Mouse (Mus musculus) heart, embryonic 16.5 days (tissue): ENCODE results near the gene Acaa1a. TPM values are rescaled to one million over a fixed set of nuclear protein-coding genes. Genes with fewer than 3 reads are reported as not detected.

ENCODE experiments used
- ATAC-seq: fragments of 200-750 bp; cut with Nextera tagmentation; replicated peaks from 2 replicates; pipeline ENCODE4 v1.8.0; 2017; ENCODE audit warnings: moderate number of reproducible peaks; ENCODE audit not compliant: insufficient read depth, low FRiP score; ENCODE audit errors: extremely low read depth
- H3K27ac ChIP-seq: fragments of 300-500 bp; sonication (generic); 2 replicates; pipeline ENCODE4 v1.5.1; 2014; ENCODE audit warnings: mild to moderate bottlenecking, low read length, control low read depth, moderate library complexity
- H3K27me3 ChIP-seq: fragments of 300-500 bp; sonication (generic); 2 replicates; pipeline ENCODE4 v1.6.1; 2014; ENCODE audit warnings: low read length, mixed read lengths; ENCODE audit not compliant: control insufficient read depth, insufficient read depth
- H3K36me3 ChIP-seq: fragments of 300-500 bp; sonication (generic); 2 replicates; pipeline ENCODE4 v1.6.1; 2014; ENCODE audit not compliant: control insufficient read depth, insufficient read depth
- H3K4me1 ChIP-seq: fragments of 300-500 bp; sonication (generic); 2 replicates; pipeline ENCODE4 v1.6.1; 2014; ENCODE audit warnings: low read length, mixed read lengths; ENCODE audit not compliant: control insufficient read depth, insufficient read depth
- H3K4me2 ChIP-seq: fragments of 300-500 bp; sonication (generic); 2 replicates; pipeline ENCODE4 v1.6.1; 2014; ENCODE audit warnings: low read depth, mild to moderate bottlenecking, control low read depth, low read length
- H3K4me3 ChIP-seq: fragments of 300-500 bp; sonication (generic); 2 replicates; pipeline ENCODE4 v1.5.1; 2014; ENCODE audit warnings: mild to moderate bottlenecking, control low read depth, low read length
- H3K9ac ChIP-seq: fragments of 300-500 bp; sonication (generic); 2 replicates; pipeline ENCODE4 v1.6.1; 2014; ENCODE audit warnings: low read length, control low read depth
- H3K9me3 ChIP-seq: fragments of 300-500 bp; sonication (generic); replicated peaks from 2 replicates; pipeline ENCODE4 v1.6.1; 2016; ENCODE audit warnings: low read length; ENCODE audit not compliant: control insufficient read depth
- WGBS: fragments of 180-500 bp; shearing (Covaris S2); extraction: QIAGEN DNeasy Blood & Tissue Kit; methylation state at CpG from one replicate; pipeline ENCODE4 v1.1.7; 2014; 5-methylcytosine and 5-hydroxymethylcytosine counted together
- polyA plus RNA-seq: library from polyadenylated mRNA; unstranded; fragments of >200 nt; fragmentation: Nextera tagmentation; extraction: Ambion mirVana; gene quantifications from 2 replicates; pipeline ENCODE4 v1.2.1, GENCODE M21; 2015

Acaa1a gene
- polyA plus RNA-seq, 1 experiment from 2014 or later = 100 TPM

GRCm38 (mm10) chr9:119320946-119321345 is 18.5 kb upstream of the Acaa1a start:
- no peaks in the 10 kb centered on the region for H3K9me3 ChIP-seq
- ATAC-seq = no peak
- peak overlapping the region; percentile 100 for H3K4me2 ChIP-seq
- no peak overlapping the region for H3K27ac ChIP-seq
- H3K4me1 ChIP-seq = peaks cover 10% of the 10 kb centered on the region
- peak overlapping the region; percentile 96 for H3K4me3 ChIP-seq
- H3K27me3 ChIP-seq = no peaks in the 10 kb centered on the region
- no peaks in the 10 kb centered on the region for H3K36me3 ChIP-seq
- H3K9ac ChIP-seq = peak overlapping the region; percentile 95
- WGBS = 10% methylated on average over 7 of the region's 7 CpGs

- no peaks in the 10 kb centered on the region for H3K36me3 ChIP-seq
- H3K4me3 ChIP-seq = peak overlapping the region; percentile 96
- peak overlapping the region; percentile 100 for H3K4me2 ChIP-seq
- under 1% methylated on average over 58 of the region's 59 CpGs for WGBS
- peak overlapping the region; percentile 96 for H3K27ac ChIP-seq
- H3K9me3 ChIP-seq = no peaks in the 10 kb centered on the region
- H3K4me1 ChIP-seq = peaks cover 10% of the 10 kb centered on the region
- no peaks in the 10 kb centered on the region for H3K27me3 ChIP-seq
- H3K9ac ChIP-seq = peak overlapping the region; percentile 95
- peak; percentile 12; the same call in 1 of the 2 replicates for ATAC-seq
Observed at GRCm38 (mm10) chr9:119321392-119322229, 17.9 kb upstream of the Acaa1a start.

GRCm38 (mm10) chr9:119322289-119323259 is 16.9 kb upstream of the Acaa1a start, which contains the start of gene Oxsr1:
TSS of gene Oxsr1 (minus strand) at chr9:119322427.
- no peaks in the 10 kb centered on the region for H3K9me3 ChIP-seq
- peak within 1 kb of the TSS; percentile 95 for H3K9ac ChIP-seq
- H3K27ac ChIP-seq = peak within 1 kb of the TSS; percentile 96
- no peaks in the 10 kb centered on the region for H3K36me3 ChIP-seq
- peak within 1 kb of the TSS; percentile 96 for H3K4me3 ChIP-seq
- peak; percentile 96 for ATAC-seq
- H3K27me3 ChIP-seq = no peaks in the 10 kb centered on the region
- H3K4me2 ChIP-seq = peak within 1 kb of the TSS; percentile 100
- peaks cover 10% of the 10 kb centered on the region for H3K4me1 ChIP-seq
- under 1% methylated on average over 76 of the region's 76 CpGs for WGBS

GRCm38 (mm10) chr9:119323260-119323645 is 16.2 kb upstream of the Acaa1a start:
- H3K27me3 ChIP-seq = no peaks in the 10 kb centered on the region
- ATAC-seq = no peak
- no peaks in the 10 kb centered on the region for H3K9me3 ChIP-seq
- WGBS = 2% methylated on average over 9 of the region's 9 CpGs
- H3K9ac ChIP-seq = peak overlapping the region; percentile 82
- H3K4me3 ChIP-seq = peak overlapping the region; percentile 96
- peak overlapping the region; percentile 88 for H3K4me2 ChIP-seq
- peak overlapping the region; percentile 96 for H3K27ac ChIP-seq
- H3K4me1 ChIP-seq = peaks cover 10% of the 10 kb centered on the region
- no peaks in the 10 kb centered on the region for H3K36me3 ChIP-seq

GRCm38 (mm10) chr9:119324130-119324529 is 15.3 kb upstream of the Acaa1a start:
- 82% methylated on average over 1 of the region's 1 CpGs for WGBS
- Histone ChIP-seq H3K9me3 (no peaks in the 10 kb centered on the region), H3K27me3 (no peaks in the 10 kb centered on the region), H3K27ac (no peak overlapping the region), H3K4me2 (no peak overlapping the region), H3K9ac (no peak overlapping the region), H3K36me3 (no peaks in the 10 kb centered on the region), H3K4me3 (no peak overlapping the region), H3K4me1 (peaks cover 10% of the 10 kb centered on the region)
- no peak for ATAC-seq

- Histone ChIP-seq H3K4me1 (no peaks in the 10 kb centered on the region), H3K4me3 (no peak overlapping the region), H3K36me3 (no peaks in the 10 kb centered on the region), H3K27me3 (no peaks in the 10 kb centered on the region), H3K9me3 (no peaks in the 10 kb centered on the region), H3K27ac (no peak overlapping the region), H3K9ac (no peak overlapping the region), H3K4me2 (no peak overlapping the region)
- ATAC-seq = no peak
- 46% methylated on average over 3 of the region's 3 CpGs for WGBS
Observed at GRCm38 (mm10) chr9:119328488-119328887, 11.0 kb upstream of the Acaa1a start.

- 80% methylated on average over 15 of the region's 15 CpGs for WGBS
- H3K4me2 ChIP-seq = no peak overlapping the region
- no peak for ATAC-seq
- peaks cover 6% of the 10 kb centered on the region; the same call in 1 of the 2 replicates for H3K4me1 ChIP-seq
- H3K27me3 ChIP-seq = no peaks in the 10 kb centered on the region
- no peak overlapping the region for H3K4me3 ChIP-seq
- no peaks in the 10 kb centered on the region for H3K9me3 ChIP-seq
- H3K9ac ChIP-seq = no peak overlapping the region
- H3K27ac ChIP-seq = no peak overlapping the region
- no peaks in the 10 kb centered on the region for H3K36me3 ChIP-seq
Observed at GRCm38 (mm10) chr9:119330186-119330963, 9.1 kb upstream of the Acaa1a start.

- peak; percentile 29; the same call in 1 of the 2 replicates for ATAC-seq
- Histone ChIP-seq H3K27me3 (no peaks in the 10 kb centered on the region), H3K9me3 (no peaks in the 10 kb centered on the region), H3K27ac (peak overlapping the region; percentile 57), H3K4me2 (peak overlapping the region; percentile 32; the same call in 1 of the 2 replicates), H3K4me1 (peaks cover 11% of the 10 kb centered on the region), H3K9ac (no peak overlapping the region), H3K36me3 (no peaks in the 10 kb centered on the region), H3K4me3 (no peak overlapping the region)
- WGBS = 25% methylated on average over 10 of the region's 10 CpGs
Observed at GRCm38 (mm10) chr9:119334324-119334723, 5.2 kb upstream of the Acaa1a start.
